Mouse (Mus musculus) stomach, postnatal 0 days (tissue): ENCODE results near the gene Nudt4.

Experiments used
- CTCF ChIP-seq: IDR thresholded peaks from 2 replicates; pipeline ENCODE4 v1.5.1; 2016; ENCODE audit warnings: antibody characterized with exemption, low read depth, mild to moderate bottlenecking, moderate library complexity
- EP300 ChIP-seq: optimal IDR thresholded peaks from 2 replicates; pipeline ENCODE3; 2016; ENCODE audit warnings: antibody characterized with exemption

DNA sequence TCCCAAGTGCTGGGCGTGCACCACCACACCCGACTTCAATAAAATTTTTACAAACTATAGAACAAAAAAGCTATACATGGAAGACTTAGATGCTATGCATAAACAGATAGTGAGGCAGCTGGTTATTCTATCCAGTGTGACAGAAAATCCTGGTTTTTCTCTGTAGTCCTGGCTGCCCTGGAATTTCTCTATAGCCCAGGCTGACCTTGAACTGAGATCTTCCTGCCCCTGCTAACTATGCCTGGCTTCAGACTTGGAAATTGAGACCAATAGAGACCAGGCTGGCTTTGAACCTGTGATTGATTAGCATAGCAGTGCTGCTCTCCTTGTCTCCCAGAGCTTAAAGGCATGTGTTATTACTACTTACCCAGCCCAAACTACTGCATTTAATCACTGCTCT, 17.8 kb downstream of the Nudt4 start:
- TF ChIP-seq CTCF (no peak), EP300 (no peak)
